Mouse (Mus musculus) forebrain, embryonic 13.5 days (tissue): ENCODE data around the gene Tmem190. TPM values are rescaled to one million over a fixed set of nuclear protein-coding genes. Genes with fewer than 3 reads are reported as not detected.
A peak's percentile ranks its signal among the peaks of the same experiment; 100 is the strongest.
"Not testable (repeated sequence)": the region's sequence is repeated elsewhere in the genome, so short reads cannot be mapped to it uniquely, and the experiment has no call there.

Experiments used
- ATAC-seq: fragments of 200-750 bp; cut with Nextera tagmentation; 2 replicates; pipeline ENCODE4 v1.8.0; 2017
- H3K27ac ChIP-seq: fragments of 300-500 bp; sonication (generic); 2 replicates; pipeline ENCODE4 v1.5.1; 2015; ENCODE audit warnings: inconsistent platforms, mild to moderate bottlenecking, moderate library complexity
- H3K27me3 ChIP-seq: fragments of 300-500 bp; sonication (generic); 2 replicates; pipeline ENCODE4 v1.6.1; 2015; ENCODE audit warnings: mild to moderate bottlenecking, inconsistent platforms
- H3K36me3 ChIP-seq: fragments of 300-500 bp; sonication (generic); 2 replicates; pipeline ENCODE4 v1.6.1; 2015; ENCODE audit warnings: mild to moderate bottlenecking, inconsistent platforms; ENCODE audit not compliant: poor library complexity, severe bottlenecking
- H3K4me1 ChIP-seq: fragments of 300-500 bp; sonication (generic); 2 replicates; pipeline ENCODE4 v1.6.1; 2015; ENCODE audit warnings: inconsistent platforms
- H3K4me2 ChIP-seq: fragments of 300-500 bp; sonication (generic); 2 replicates; pipeline ENCODE4 v1.6.1; 2015; ENCODE audit warnings: inconsistent platforms, mild to moderate bottlenecking, moderate library complexity
- H3K4me3 ChIP-seq: fragments of 300-500 bp; sonication (generic); 2 replicates; pipeline ENCODE4 v1.5.1; 2015; ENCODE audit warnings: mild to moderate bottlenecking, inconsistent platforms
- H3K9ac ChIP-seq: fragments of 300-500 bp; sonication (generic); 2 replicates; pipeline ENCODE4 v1.6.1; 2015; ENCODE audit warnings: mild to moderate bottlenecking, inconsistent platforms
- H3K9me3 ChIP-seq: fragments of 300-500 bp; sonication (generic); replicated peaks from 2 replicates; pipeline ENCODE4 v1.6.1; 2016; ENCODE audit warnings: inconsistent platforms
- WGBS: fragments of 180-500 bp; shearing (Covaris S2); methylation state at CpG from one replicate; pipeline ENCODE4 v1.1.7; 2015; 5-methylcytosine and 5-hydroxymethylcytosine counted together
- polyA plus RNA-seq: library from polyadenylated mRNA; unstranded; fragments of >200 nt; fragmentation: Nextera tagmentation; extraction: Ambion mirVana; gene quantifications from 2 replicates; pipeline ENCODE4 v1.2.1, GENCODE M21; 2015

Tmem190 gene
- polyA plus RNA-seq, 1 experiment from 2014 or later, result not detected

GRCm38 (mm10) chr7:4777851-4778637 lies 4.7 kb upstream of the Tmem190 start:
- Histone ChIP-seq H3K36me3 (no peaks in the 10 kb centered on the region), H3K9me3 (no peaks in the 10 kb centered on the region), H3K4me1 (peaks cover 10% of the 10 kb centered on the region), H3K4me3 (peak overlapping the region; percentile 31; the same call in 1 of the 2 replicates), H3K4me2 (no peak overlapping the region), H3K9ac (no peak overlapping the region), H3K27me3 (peaks cover 80% of the 10 kb centered on the region), H3K27ac (no peak overlapping the region)
- WGBS, result 2% methylated on average over 14 of the region's 20 CpGs
- ATAC-seq, result 0 out of 2 replicates have a peak, but pooled peaks have one; percentile 13

- H3K27ac ChIP-seq, result no peak overlapping the region
- H3K9ac ChIP-seq, result no peak overlapping the region
- H3K36me3 ChIP-seq, result no peaks in the 10 kb centered on the region
- 44% methylated on average over 5 of the region's 5 CpGs for WGBS
- no peaks in the 10 kb centered on the region for H3K9me3 ChIP-seq
- no peak overlapping the region for H3K4me2 ChIP-seq
- H3K27me3 ChIP-seq, result peaks cover 76% of the 10 kb centered on the region
- peaks cover 10% of the 10 kb centered on the region for H3K4me1 ChIP-seq
- H3K4me3 ChIP-seq, result no peak overlapping the region
- ATAC-seq, result no peak
Observed at GRCm38 (mm10) chr7:4779921-4780320, 2.8 kb upstream of the Tmem190 start.

GRCm38 (mm10) chr7:4782130-4782529 lies 607 bp upstream of the Tmem190 start:
- Histone ChIP-seq H3K9ac (no peak overlapping the region), H3K27me3 (peaks cover 54% of the 10 kb centered on the region), H3K9me3 (no peaks in the 10 kb centered on the region), H3K27ac (no peak overlapping the region), H3K4me1 (peaks cover 5% of the 10 kb centered on the region; the same call in 1 of the 2 replicates), H3K36me3 (no peaks in the 10 kb centered on the region), H3K4me2 (no peak overlapping the region), H3K4me3 (no peak overlapping the region)
- no peak for ATAC-seq
- WGBS, result 54% methylated on average over 3 of the region's 3 CpGs

- peaks cover 6% of the 10 kb centered on the region for H3K4me1 ChIP-seq
- no peak overlapping the region for H3K27ac ChIP-seq
- no peaks in the 10 kb centered on the region for H3K9me3 ChIP-seq
- peaks cover 47% of the 10 kb centered on the region for H3K27me3 ChIP-seq
- no peaks in the 10 kb centered on the region for H3K36me3 ChIP-seq
- 88% methylated on average over 14 of the region's 14 CpGs for WGBS
- no peak overlapping the region for H3K9ac ChIP-seq
- H3K4me2 ChIP-seq, result no peak overlapping the region
- no peak overlapping the region for H3K4me3 ChIP-seq
- no peak for ATAC-seq
Observed at GRCm38 (mm10) chr7:4783667-4784268, 1.0 kb downstream of the Tmem190 start.

GRCm38 (mm10) chr7:4788499-4789435 lies 6.0 kb downstream of the Tmem190 start:
- H3K9me3 ChIP-seq, result no peaks in the 10 kb centered on the region
- H3K36me3 ChIP-seq, result peaks cover under 1% of the 10 kb centered on the region; the same call in 1 of the 2 replicates
- peak; percentile 37; the same call in 1 of the 2 replicates for ATAC-seq
- peak overlapping the region; percentile 25; the same call in 1 of the 2 replicates for H3K27ac ChIP-seq
- H3K4me1 ChIP-seq, result peaks cover 19% of the 10 kb centered on the region
- 3% methylated on average over 54 of the region's 64 CpGs for WGBS
- peak overlapping the region; percentile 78 for H3K9ac ChIP-seq
- H3K27me3 ChIP-seq, result peaks cover 28% of the 10 kb centered on the region
- peak overlapping the region; percentile 52 for H3K4me3 ChIP-seq
- peak overlapping the region; percentile 87 for H3K4me2 ChIP-seq

- ATAC-seq, result no peak
- Histone ChIP-seq H3K27me3 (peaks cover 25% of the 10 kb centered on the region), H3K4me2 (peak within 1 kb of the TSS; percentile 87), H3K9ac (peak within 1 kb of the TSS; percentile 78), H3K9me3 (no peaks in the 10 kb centered on the region), H3K36me3 (peaks cover 8% of the 10 kb centered on the region), H3K4me1 (peaks cover 26% of the 10 kb centered on the region), H3K4me3 (peak within 1 kb of the TSS; percentile 52), H3K27ac (peak within 1 kb of the TSS; percentile 25; the same call in 1 of the 2 replicates)
- WGBS, result 12% methylated on average over 27 of the region's 40 CpGs
Observed at GRCm38 (mm10) chr7:4789436-4789935, 6.7 kb downstream of the Tmem190 start, which contains the start of gene Tmem238. Gene Tmem238 (minus strand): TSS chr7:4789656.

GRCm38 (mm10) chr7:4792278-4793212 lies 9.8 kb downstream of the Tmem190 start, which contains the start of gene Rpl28:
Gene Rpl28 (plus strand): TSS chr7:4792874.
- Histone ChIP-seq H3K9ac (peak within 1 kb of the TSS; percentile 99), H3K4me2 (peak within 1 kb of the TSS; percentile 88), H3K4me3 (peak within 1 kb of the TSS; percentile 93), H3K27ac (peak within 1 kb of the TSS; percentile 87), H3K27me3 (peaks cover 22% of the 10 kb centered on the region), H3K36me3 (peaks cover 39% of the 10 kb centered on the region), H3K9me3 (no peaks in the 10 kb centered on the region), H3K4me1 (peaks cover 32% of the 10 kb centered on the region)
- ATAC-seq, result peak; percentile 92
- WGBS, result 2% methylated on average over 54 of the region's 54 CpGs

GRCm38 (mm10) chr7:4793248-4793647 lies 10.5 kb downstream of the Tmem190 start:
- peaks cover 19% of the 10 kb centered on the region for H3K27me3 ChIP-seq
- H3K4me2 ChIP-seq, result peak overlapping the region; percentile 88
- H3K27ac ChIP-seq, result peak overlapping the region; percentile 87
- peaks cover 43% of the 10 kb centered on the region for H3K36me3 ChIP-seq
- peak overlapping the region; percentile 99 for H3K9ac ChIP-seq
- WGBS, result 2% methylated on average over 31 of the region's 31 CpGs
- peaks cover 31% of the 10 kb centered on the region for H3K4me1 ChIP-seq
- H3K4me3 ChIP-seq, result peak overlapping the region; percentile 93
- not testable (repeated sequence) for H3K9me3 ChIP-seq
- 0 out of 2 replicates have a peak, but pooled peaks have one; percentile 2 for ATAC-seq

- ATAC-seq, result no peak
- WGBS, result 44% methylated on average over 4 of the region's 4 CpGs
- H3K4me2 ChIP-seq, result peak overlapping the region; percentile 88
- H3K9ac ChIP-seq, result peak overlapping the region; percentile 99
- peaks cover 17% of the 10 kb centered on the region for H3K27me3 ChIP-seq
- peak overlapping the region; percentile 93 for H3K4me3 ChIP-seq
- peaks cover 43% of the 10 kb centered on the region for H3K36me3 ChIP-seq
- H3K27ac ChIP-seq, result no peak overlapping the region
- H3K9me3 ChIP-seq, result no peaks in the 10 kb centered on the region
- peaks cover 26% of the 10 kb centered on the region for H3K4me1 ChIP-seq
Observed at GRCm38 (mm10) chr7:4793674-4794073, 10.9 kb downstream of the Tmem190 start.

GRCm38 (mm10) chr7:4794631-4795168 lies 12.0 kb downstream of the Tmem190 start:
- Histone ChIP-seq H3K4me2 (0 out of 2 replicates have a peak overlapping the region, but pooled peaks have one; percentile 88), H3K9ac (0 out of 2 replicates have a peak overlapping the region, but pooled peaks have one; percentile 99)
- 89% methylated on average over 3 of the region's 3 CpGs for WGBS

More at GRCm38 (mm10) chr7:4794631-4795168, 12.0 kb downstream of the Tmem190 start:
- Histone ChIP-seq H3K4me3 (no peak overlapping the region), H3K27me3 (peaks cover 11% of the 10 kb centered on the region; the same call in 1 of the 2 replicates), H3K9me3 (no peaks in the 10 kb centered on the region), H3K27ac (no peak overlapping the region), H3K4me1 (peaks cover 19% of the 10 kb centered on the region), H3K36me3 (peaks cover 43% of the 10 kb centered on the region)
- no peak for ATAC-seq
